Mouse (Mus musculus) limb, embryonic 14.5 days (tissue): ENCODE results near the gene Sh2d3c. TPM values are rescaled to one million over a fixed set of nuclear protein-coding genes. Genes with fewer than 3 reads are reported as not detected.

Source experiments
- ATAC-seq: fragments of 200-750 bp; cut with Nextera tagmentation; 2 replicates; pipeline ENCODE4 v1.8.0; 2017; ENCODE audit warnings: low read depth, moderate number of reproducible peaks, moderate TSS enrichment; ENCODE audit not compliant: low FRiP score
- DNase-seq: peaks from one replicate; pipeline ENCODE4 v3.0.0-alpha.2; 2015; ENCODE audit warnings: low spot score
- H3K27ac ChIP-seq: fragments of 300-500 bp; sonication (generic); replicated peaks from 2 replicates; pipeline ENCODE4 v1.5.1; 2014; ENCODE audit warnings: low read depth, mild to moderate bottlenecking, low read length, moderate library complexity, mixed read lengths
- H3K27me3 ChIP-seq: fragments of 300-500 bp; sonication (generic); 2 replicates; pipeline ENCODE4 v1.6.1; 2014; ENCODE audit warnings: low read length, mixed read lengths; ENCODE audit not compliant: control insufficient read depth, insufficient read depth
- H3K36me3 ChIP-seq: fragments of 300-500 bp; sonication (generic); 2 replicates; pipeline ENCODE4 v1.6.1; 2014; ENCODE audit warnings: mild to moderate bottlenecking, low read length, moderate library complexity, mixed read lengths; ENCODE audit not compliant: control insufficient read depth, insufficient read depth
- H3K4me1 ChIP-seq: fragments of 300-500 bp; sonication (generic); 2 replicates; pipeline ENCODE4 v1.6.1; 2014; ENCODE audit warnings: antibody characterized with exemption, low read length, mixed read lengths; ENCODE audit not compliant: control insufficient read depth, insufficient read depth
- H3K4me2 ChIP-seq: fragments of 300-500 bp; sonication (generic); replicated peaks from 2 replicates; pipeline ENCODE4 v1.6.1; 2014; ENCODE audit warnings: low read depth, mild to moderate bottlenecking, low read length, moderate library complexity; ENCODE audit not compliant: severe bottlenecking
- H3K4me3 ChIP-seq: fragments of 300-500 bp; sonication (generic); replicated peaks from 2 replicates; pipeline ENCODE4 v1.5.1; 2014; ENCODE audit warnings: low read length
- H3K9ac ChIP-seq: fragments of 300-500 bp; sonication (generic); 2 replicates; pipeline ENCODE4 v1.6.1; 2014; ENCODE audit warnings: mild to moderate bottlenecking, low read depth, low read length, moderate library complexity; ENCODE audit not compliant: severe bottlenecking
- H3K9me3 ChIP-seq: fragments of 300-500 bp; sonication (generic); 2 replicates; pipeline ENCODE4 v1.6.1; 2016; ENCODE audit warnings: low read length; ENCODE audit not compliant: control insufficient read depth
- POLR2A ChIP-seq: fragments of 200-500 bp; IDR thresholded peaks from 2 replicates; pipeline ENCODE4 v1.8.0; 2012; ENCODE audit warnings: inconsistent platforms, mild to moderate bottlenecking, moderate library complexity, borderline replicate concordance; ENCODE audit not compliant: insufficient read depth, insufficient read length; ENCODE audit errors: extremely low read depth
- WGBS: fragments of 180-500 bp; shearing (Covaris S2); extraction: QIAGEN DNeasy Blood & Tissue Kit; methylation state at CpG from one replicate; pipeline ENCODE4 v1.1.7; 2014; 5-methylcytosine and 5-hydroxymethylcytosine counted together
- polyA plus RNA-seq, 2 experiments: library from polyadenylated mRNA; depleted of rRNA in 1 of 2; stranded (reverse) in 1 of 2; unstranded in 1 of 2; fragments of >200 nt; fragmentation: Nextera tagmentation in 1 of 2; extraction: Ambion mirVana in 1 of 2; gene quantifications; 2 replicates each; pipeline versions ENCODE4 v1.2.1 to v1.2.3; 2012 to 2014

The Sh2d3c gene
- polyA plus RNA-seq, 2 experiments, result 18.5 to 36.8 TPM

GRCm38 (mm10) chr2:32683701-32684100, 37.2 kb upstream of the Sh2d3c start:
- H3K27me3 ChIP-seq, result no peaks in the 10 kb centered on the region
- H3K27ac ChIP-seq, result no peak overlapping the region
- H3K4me3 ChIP-seq, result no peak overlapping the region
- ATAC-seq, result no peak
- DNase-seq, result no peak
- H3K9me3 ChIP-seq, result no peaks in the 10 kb centered on the region
- peaks cover 72% of the 10 kb centered on the region for H3K36me3 ChIP-seq
- no peak overlapping the region for H3K9ac ChIP-seq
- TF ChIP-seq POLR2A, result no peak
- H3K4me2 ChIP-seq, result no peak overlapping the region
- peaks cover 8% of the 10 kb centered on the region for H3K4me1 ChIP-seq
- 85% methylated on average over 10 of the region's 10 CpGs for WGBS

DNA sequence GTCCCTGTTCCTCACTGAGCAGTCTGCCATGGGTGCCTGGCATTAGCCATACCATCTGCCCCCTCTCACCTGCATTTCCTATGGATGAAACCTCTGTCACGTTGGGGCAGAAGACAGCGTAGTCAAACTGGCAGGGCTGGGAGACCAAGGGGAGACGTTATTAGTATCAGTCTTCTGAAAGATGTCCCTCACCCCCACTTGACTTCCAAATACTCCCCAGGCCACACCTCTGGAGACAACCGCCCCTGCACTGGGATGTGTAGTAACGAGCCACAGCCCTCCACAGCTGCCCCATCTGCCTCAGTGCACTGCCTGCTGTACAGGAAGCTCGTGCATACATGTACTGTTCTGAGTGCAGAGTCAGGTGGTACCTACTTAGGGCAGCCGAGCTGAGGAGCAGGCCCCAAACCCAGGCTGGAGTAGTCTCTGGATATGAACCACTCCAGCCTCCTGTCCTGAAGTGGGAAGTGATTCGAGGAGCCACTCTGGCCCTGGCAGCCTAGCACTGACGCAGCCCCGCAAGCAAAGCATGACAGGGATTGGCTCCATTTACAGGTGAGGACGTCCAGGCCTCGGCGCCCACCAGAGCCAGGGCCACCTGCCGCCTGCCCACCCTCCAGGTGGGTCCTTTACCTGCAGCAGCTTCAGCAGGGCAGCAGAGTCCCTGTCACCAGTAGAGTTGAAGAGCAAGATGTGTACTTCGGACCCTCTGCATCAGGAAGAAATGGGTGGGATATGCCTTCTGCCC, 36.0 kb upstream of the Sh2d3c start:
- no peak overlapping the region for H3K4me2 ChIP-seq
- no peak for DNase-seq
- ATAC-seq, result no peak
- 89% methylated on average over 15 of the region's 15 CpGs for WGBS
- TF ChIP-seq POLR2A, result no peak
- H3K9me3 ChIP-seq, result no peaks in the 10 kb centered on the region
- peaks cover 68% of the 10 kb centered on the region for H3K36me3 ChIP-seq
- H3K9ac ChIP-seq, result no peak overlapping the region
- H3K4me3 ChIP-seq, result no peak overlapping the region
- no peak overlapping the region for H3K27ac ChIP-seq
- peaks cover 6% of the 10 kb centered on the region for H3K4me1 ChIP-seq
- no peaks in the 10 kb centered on the region for H3K27me3 ChIP-seq

DNA sequence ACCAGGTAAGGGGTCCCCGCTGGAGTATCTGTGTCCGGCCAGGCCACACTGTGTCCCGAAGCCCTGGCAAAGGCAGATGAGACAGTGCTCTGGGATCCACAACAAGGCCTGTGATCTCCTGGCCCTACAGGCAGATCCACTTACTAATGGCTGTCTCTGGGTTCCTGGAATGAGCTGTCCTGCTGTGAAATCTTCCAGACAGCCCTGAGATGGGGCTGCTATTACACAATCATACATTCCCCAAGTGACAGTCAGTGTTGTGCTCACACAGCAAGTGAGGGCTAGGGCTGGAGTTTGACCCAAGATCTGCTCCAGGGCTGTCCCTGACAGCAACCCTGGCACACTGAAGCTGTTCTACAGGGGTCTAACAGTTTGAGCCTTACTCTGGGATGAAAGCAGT, 35.0 kb upstream of the Sh2d3c start:
- Histone ChIP-seq H3K27me3 (no peaks in the 10 kb centered on the region), H3K4me3 (no peak overlapping the region), H3K27ac (no peak overlapping the region), H3K9ac (no peak overlapping the region), H3K4me2 (no peak overlapping the region), H3K4me1 (no peaks in the 10 kb centered on the region; the same call in 1 of the 2 replicates), H3K36me3 (peaks cover 68% of the 10 kb centered on the region), H3K9me3 (no peaks in the 10 kb centered on the region)
- DNase-seq, result no peak
- 89% methylated on average over 3 of the region's 3 CpGs for WGBS
- no peak for ATAC-seq
- no peak for TF ChIP-seq POLR2A

DNA sequence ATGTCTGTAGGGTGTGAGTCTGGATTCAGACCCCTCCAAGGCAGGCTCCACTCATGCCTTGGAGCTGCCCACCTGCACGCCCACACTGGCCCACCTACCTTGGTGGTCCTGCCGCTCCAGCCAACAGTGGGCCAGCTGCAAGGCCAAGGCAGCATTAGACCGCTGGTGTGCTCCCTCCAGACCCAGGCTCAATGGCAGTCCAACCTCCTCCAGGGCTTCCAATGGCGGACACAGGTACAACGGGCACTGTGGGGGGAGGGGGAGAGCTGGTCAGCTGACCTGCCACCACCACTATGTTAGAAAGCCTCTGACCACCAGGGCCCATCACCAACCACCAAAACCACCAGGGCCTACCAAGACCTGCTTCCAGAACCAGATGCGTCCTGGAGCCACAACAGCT, 34.2 kb upstream of the Sh2d3c start:
- Histone ChIP-seq H3K36me3 (peaks cover 70% of the 10 kb centered on the region), H3K27ac (no peak overlapping the region), H3K4me1 (no peaks in the 10 kb centered on the region; the same call in 1 of the 2 replicates), H3K9me3 (no peaks in the 10 kb centered on the region), H3K9ac (no peak overlapping the region), H3K27me3 (no peaks in the 10 kb centered on the region), H3K4me3 (no peak overlapping the region), H3K4me2 (no peak overlapping the region)
- DNase-seq, result no peak
- no peak for ATAC-seq
- no peak for TF ChIP-seq POLR2A
- 90% methylated on average over 6 of the region's 6 CpGs for WGBS

DNA sequence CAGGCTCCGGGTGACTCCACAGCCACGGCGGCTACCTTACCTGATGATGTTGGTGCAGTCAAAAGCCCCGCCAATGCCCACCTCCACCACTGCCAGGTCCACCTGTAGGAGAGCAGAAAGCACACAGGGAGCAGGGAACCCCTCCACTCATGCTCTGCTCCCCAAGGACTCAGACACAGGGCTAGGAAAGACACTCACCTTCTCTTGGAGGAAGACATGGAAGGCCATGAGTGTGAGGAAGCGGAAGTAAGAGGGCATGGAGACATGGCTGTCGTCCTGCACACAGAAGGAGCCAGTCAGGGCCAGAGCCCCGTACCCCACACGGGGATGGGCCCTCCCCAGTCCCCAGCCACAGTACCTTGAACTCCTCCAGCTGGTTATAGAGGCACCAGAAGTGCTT, 33.3 kb upstream of the Sh2d3c start:
- no peak for TF ChIP-seq POLR2A
- H3K4me1 ChIP-seq, result peaks cover 3% of the 10 kb centered on the region; the same call in 1 of the 2 replicates
- 89% methylated on average over 8 of the region's 8 CpGs for WGBS
- no peak overlapping the region for H3K4me3 ChIP-seq
- H3K36me3 ChIP-seq, result peaks cover 68% of the 10 kb centered on the region
- no peak for ATAC-seq
- H3K4me2 ChIP-seq, result no peak overlapping the region
- H3K27ac ChIP-seq, result no peak overlapping the region
- no peaks in the 10 kb centered on the region for H3K27me3 ChIP-seq
- no peak overlapping the region for H3K9ac ChIP-seq
- no peak for DNase-seq
- H3K9me3 ChIP-seq, result no peaks in the 10 kb centered on the region
